In the genomic region with DNA sequence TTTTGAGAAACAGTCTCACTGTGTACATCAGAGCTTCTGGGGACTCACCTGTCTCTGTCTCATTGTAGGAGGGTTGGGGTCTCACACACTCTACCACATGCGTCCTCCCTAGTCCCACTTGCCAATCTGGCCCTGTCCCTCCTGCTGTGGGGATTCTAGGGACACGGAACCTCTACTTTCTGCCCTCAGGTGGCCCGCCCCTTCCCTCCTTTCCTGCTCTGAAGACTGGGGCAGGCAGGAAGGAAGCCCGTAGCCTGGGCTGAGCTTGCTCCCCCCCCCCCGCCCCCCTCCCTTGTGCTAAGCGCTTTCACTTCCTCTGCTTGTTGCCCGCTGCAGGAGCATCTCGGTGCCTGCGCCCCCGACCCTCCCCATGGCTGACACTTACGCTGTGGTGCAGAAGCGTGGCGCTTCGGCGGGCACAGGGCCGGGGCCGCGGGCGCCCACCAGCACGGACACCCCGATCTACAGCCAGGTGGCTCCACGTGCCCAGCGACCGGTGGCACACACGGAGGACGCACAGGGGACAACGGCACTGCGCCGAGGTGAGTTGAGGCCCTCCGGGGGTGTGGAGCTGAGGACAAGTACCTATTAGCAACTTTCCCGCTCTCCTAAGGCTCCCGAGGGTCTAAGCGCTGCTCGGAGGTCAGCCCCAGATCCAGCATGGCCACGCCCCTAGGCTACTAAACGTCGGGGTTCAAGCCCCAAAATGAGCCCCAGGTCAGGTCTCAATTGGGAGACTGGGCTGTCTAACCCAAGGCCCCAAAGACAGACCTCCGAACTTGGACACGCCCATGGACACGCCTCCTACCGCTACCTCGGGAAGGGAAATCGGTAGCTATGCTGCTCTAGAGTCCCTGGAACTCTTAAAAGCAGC, we compare ENCODE assay signal across 8 mouse cellular contexts. TPM values are rescaled to one million over a fixed set of nuclear protein-coding genes. Genes with fewer than 3 reads are reported as not detected.
A peak's percentile ranks its signal among the peaks of the same experiment; 100 is the strongest.
DNase-seq lines count a peak whose midpoint lies in the region; ATAC-seq lines count a peak whose summit lies in the region.

No protein-coding gene starts in this region.

- H3K4me3 ChIP-seq in erythroblast, embryonic 14.5 days (replicated peaks), result peak overlapping the region; percentile 55
- peak overlapping the region; percentile 48 for H3K4me3 ChIP-seq in limb, embryonic 11.5 days (ENCODE audit: low read depth, low read length)
- peak overlapping the region; percentile 67 for H3K4me3 ChIP-seq in midbrain, embryonic 10.5 days

- H3K27me3 ChIP-seq in erythroblast, embryonic 14.5 days (ENCODE audit: control insufficient read depth), result peaks cover 21% of the 10 kb centered on the region
- no peaks in the 10 kb centered on the region for H3K27me3 ChIP-seq in limb, embryonic 11.5 days (ENCODE audit: control insufficient read depth, insufficient read depth, low read length)
- H3K27me3 ChIP-seq in midbrain, embryonic 10.5 days (ENCODE audit: low read depth, poor library complexity, severe bottlenecking), result peaks cover 55% of the 10 kb centered on the region

- peaks cover 10% of the 10 kb centered on the region for H3K4me1 ChIP-seq in erythroblast, embryonic 14.5 days (ENCODE audit: control insufficient read depth)
- no peaks in the 10 kb centered on the region for H3K4me1 ChIP-seq in limb, embryonic 11.5 days (ENCODE audit: control insufficient read depth, insufficient read depth, low read length)
- peaks cover 19% of the 10 kb centered on the region for H3K4me1 ChIP-seq in midbrain, embryonic 10.5 days

- ATAC-seq in CD4-positive, CD25-positive, alpha-beta regulatory T cell, adult 4 months, result peak; percentile 91
- ATAC-seq in limb, embryonic 11.5 days (ENCODE audit: insufficient number of reproducible peaks, low FRiP score, low TSS enrichment, low read depth), result peak; percentile 64

- peak overlapping the region; percentile 43; the same call in 1 of the 2 replicates for H3K9ac ChIP-seq in limb, embryonic 11.5 days (ENCODE audit: low read length)

- H3K4me2 ChIP-seq in limb, embryonic 11.5 days (ENCODE audit: low read depth, severe bottlenecking), result peak overlapping the region; percentile 94

- no peak overlapping the region for H3K27ac ChIP-seq in limb, embryonic 11.5 days (replicated peaks; ENCODE audit: low read depth, low read length)
- peak overlapping the region; percentile 61 for H3K27ac ChIP-seq in midbrain, embryonic 10.5 days (replicated peaks)

- no peaks in the 10 kb centered on the region for H3K36me3 ChIP-seq in erythroblast, embryonic 14.5 days (ENCODE audit: control insufficient read depth)
- H3K36me3 ChIP-seq in limb, embryonic 11.5 days (ENCODE audit: control insufficient read depth, insufficient read depth, low read length), result no peaks in the 10 kb centered on the region
- no peaks in the 10 kb centered on the region for H3K36me3 ChIP-seq in midbrain, embryonic 10.5 days

- peak; percentile 79 for DNase-seq in R1 (ENCODE audit: low read depth, low spot score)
- peak; percentile 38 to 45 for DNase-seq in heart, postnatal 14 days
- peak; percentile 70 for DNase-seq in limb, embryonic 11.5 days (ENCODE audit: low spot score)
- DNase-seq in midbrain, embryonic 10.5 days (ENCODE audit: low spot score), result peak; percentile 44
- peak; percentile 71 to 84 for DNase-seq in spleen, postnatal 4 days (ENCODE audit: low spot score in 2 of 2)
- DNase-seq in right cerebral cortex, postnatal 36 days (ENCODE audit: low spot score in 2 of 2), result no peak

- intact Hi-C loops in heart, postnatal 14 days (cut with DNase I), result no loop called here

- H3K9me3 ChIP-seq in erythroblast, embryonic 14.5 days (ENCODE audit: control insufficient read depth, low read length), result no peaks in the 10 kb centered on the region
- no peaks in the 10 kb centered on the region for H3K9me3 ChIP-seq in limb, embryonic 11.5 days (ENCODE audit: control insufficient read depth, low read length)
- H3K9me3 ChIP-seq in midbrain, embryonic 10.5 days (replicated peaks), result no peaks in the 10 kb centered on the region

- under 1% methylated on average over 41 of the region's 43 CpGs for WGBS in limb, embryonic 11.5 days
- 2% methylated on average over 42 of the region's 43 CpGs for WGBS in midbrain, embryonic 10.5 days

RNA-seq across cellular contexts. Expression of gene Ptpn18, which starts 13.1 kb away (rescaled TPM):
- 100 to 1,000 TPM; 127 to 195 TPM for polyA plus RNA-seq in CD4-positive, CD25-positive, alpha-beta regulatory T cell, adult 4 months (2017; shearing (Covaris generic))
- polyA plus RNA-seq in erythroblast, embryonic 14.5 days (2012), result 1.4 and 1.5 TPM in 2 replicates
- 1 to 10 TPM; 7.2 to 7.5 TPM for total RNA-seq in heart, postnatal 14 days (2021)
- 7.6 and 7.9 TPM in 2 replicates for polyA plus RNA-seq in limb, embryonic 11.5 days (2014; fragmentation: Nextera tagmentation; extraction: Ambion mirVana)
- polyA plus RNA-seq in midbrain, embryonic 10.5 days (2016; fragmentation: Nextera tagmentation; extraction: Ambion mirVana), result 6.1 and 7.3 TPM in 2 replicates

RNA-seq across cellular contexts. Expression of gene Prss39, which starts 25.5 kb away (rescaled TPM):
- polyA plus RNA-seq in CD4-positive, CD25-positive, alpha-beta regulatory T cell, adult 4 months (2017; shearing (Covaris generic)), result not detected
- not detected in 2 replicates for polyA plus RNA-seq in erythroblast, embryonic 14.5 days (2012)
- total RNA-seq in heart, postnatal 14 days (2021), result not detected
- polyA plus RNA-seq in limb, embryonic 11.5 days (2014; fragmentation: Nextera tagmentation; extraction: Ambion mirVana), result not detected in 2 replicates
- polyA plus RNA-seq in midbrain, embryonic 10.5 days (2016; fragmentation: Nextera tagmentation; extraction: Ambion mirVana), result not detected in 2 replicates

RNA-seq across cellular contexts. Expression of gene Imp4, which starts 33.0 kb away (rescaled TPM):
- 100 to 1,000 TPM; 140 to 143 TPM for polyA plus RNA-seq in CD4-positive, CD25-positive, alpha-beta regulatory T cell, adult 4 months (2017; shearing (Covaris generic))
- polyA plus RNA-seq in erythroblast, embryonic 14.5 days (2012), result 2.2 and 2.8 TPM in 2 replicates
- 10 to 100 TPM; 28.5 to 30.0 TPM for total RNA-seq in heart, postnatal 14 days (2021)
- 102 and 118 TPM in 2 replicates for polyA plus RNA-seq in limb, embryonic 11.5 days (2014; fragmentation: Nextera tagmentation; extraction: Ambion mirVana)
- polyA plus RNA-seq in midbrain, embryonic 10.5 days (2016; fragmentation: Nextera tagmentation; extraction: Ambion mirVana), result 97.8 and 114 TPM in 2 replicates

RNA-seq across cellular contexts. Expression of gene Ccdc115, which starts 33.2 kb away (rescaled TPM):
- polyA plus RNA-seq in CD4-positive, CD25-positive, alpha-beta regulatory T cell, adult 4 months (2017; shearing (Covaris generic)), result 10 to 100 TPM; 37.2 to 56.6 TPM
- 0.81 and 1.2 TPM in 2 replicates for polyA plus RNA-seq in erythroblast, embryonic 14.5 days (2012)
- total RNA-seq in heart, postnatal 14 days (2021), result 10 to 100 TPM; 14.1 to 15.0 TPM
- polyA plus RNA-seq in limb, embryonic 11.5 days (2014; fragmentation: Nextera tagmentation; extraction: Ambion mirVana), result 52.6 and 53.8 TPM in 2 replicates
- 80.1 and 82.0 TPM in 2 replicates for polyA plus RNA-seq in midbrain, embryonic 10.5 days (2016; fragmentation: Nextera tagmentation; extraction: Ambion mirVana)

Comparison
In these comparisons a context has a peak if more than half of its experiments do, and no peak if none do; other contexts are left out.
1. DNase-seq: peak in R1 (single experiment), heart, postnatal 14 days (2 of 2), limb, embryonic 11.5 days (single experiment), midbrain, embryonic 10.5 days (single experiment) and spleen, postnatal 4 days (2 of 2); none in right cerebral cortex, postnatal 36 days (0 of 2).
2. RNA of gene Ptpn18, which starts 13.1 kb away (polyA plus RNA-seq): 127 to 195 TPM in CD4-positive, CD25-positive, alpha-beta regulatory T cell, adult 4 months; 7.6 to 7.9 TPM in limb, embryonic 11.5 days, 6.1 to 7.3 TPM in midbrain, embryonic 10.5 days and 1.4 to 1.5 TPM in erythroblast, embryonic 14.5 days; every median in the first group is over 10 times any median in the second.
3. RNA of gene Imp4, which starts 33.0 kb away (polyA plus RNA-seq): 140 to 143 TPM in CD4-positive, CD25-positive, alpha-beta regulatory T cell, adult 4 months, 102 to 118 TPM in limb, embryonic 11.5 days and 97.8 to 114 TPM in midbrain, embryonic 10.5 days; 2.2 to 2.8 TPM in erythroblast, embryonic 14.5 days; every median in the first group is over 10 times any median in the second.
4. Peak in every context shown above with its lines, with median percentiles within 50 percentile points of each other: H3K4me3 ChIP-seq.